Mouse (Mus musculus): ENCODE results near the gene 2010111I01Rik.

Gene 2010111I01Rik

DNA sequence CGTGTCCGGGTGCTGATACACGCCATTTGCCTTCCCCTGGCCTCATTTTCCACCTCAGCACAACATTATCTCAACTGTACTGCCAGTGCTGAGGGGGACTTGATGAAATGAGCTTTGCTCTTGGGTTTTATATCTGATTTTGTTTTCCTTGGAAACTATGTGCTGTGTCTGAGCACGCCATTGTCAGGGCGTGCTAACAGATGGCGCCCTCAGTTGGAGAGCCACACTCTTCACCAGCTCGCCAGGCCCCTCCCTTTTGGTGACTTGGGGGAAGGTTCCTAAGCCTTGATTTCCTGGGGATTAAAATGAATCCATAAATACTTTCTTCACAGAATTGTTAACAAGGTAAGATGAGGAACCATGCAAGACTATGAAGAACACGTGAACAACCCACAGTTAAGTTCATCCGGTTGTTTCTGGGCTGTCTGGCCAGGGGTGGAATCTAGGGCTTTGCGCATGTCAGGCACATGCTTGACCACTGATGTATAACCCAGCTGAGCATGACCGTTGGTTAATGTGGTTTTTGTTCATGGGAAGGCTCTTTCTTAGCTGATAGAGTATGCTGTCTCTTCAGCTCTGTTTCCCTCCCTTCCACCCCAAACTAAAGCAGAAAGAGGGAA lies 321.9 kb downstream of the 2010111I01Rik start:
- in situ Hi-C loops (cut with MboI), result no loop called here

DNA sequence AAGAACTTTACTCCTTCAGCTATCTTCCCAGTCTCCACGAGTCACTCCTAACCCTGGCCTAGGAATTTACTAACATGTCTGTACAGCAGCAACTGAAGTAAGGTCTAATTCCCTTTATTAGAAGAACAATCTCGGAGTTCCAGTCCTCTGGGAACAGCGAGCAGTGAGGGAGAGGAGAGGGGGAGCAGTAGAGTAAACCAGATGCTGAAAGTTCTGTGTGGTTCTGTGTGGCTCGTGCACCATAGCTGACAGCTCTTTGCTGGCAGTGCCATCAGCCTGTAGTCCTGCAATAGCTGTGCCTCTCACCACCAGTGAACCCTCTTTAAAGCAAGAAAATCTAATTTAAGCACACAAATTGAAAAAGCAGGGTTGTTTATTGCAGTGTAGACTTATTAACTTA lies 324.5 kb downstream of the 2010111I01Rik start:
- in situ Hi-C loops (cut with MboI), result no loop called here

DNA sequence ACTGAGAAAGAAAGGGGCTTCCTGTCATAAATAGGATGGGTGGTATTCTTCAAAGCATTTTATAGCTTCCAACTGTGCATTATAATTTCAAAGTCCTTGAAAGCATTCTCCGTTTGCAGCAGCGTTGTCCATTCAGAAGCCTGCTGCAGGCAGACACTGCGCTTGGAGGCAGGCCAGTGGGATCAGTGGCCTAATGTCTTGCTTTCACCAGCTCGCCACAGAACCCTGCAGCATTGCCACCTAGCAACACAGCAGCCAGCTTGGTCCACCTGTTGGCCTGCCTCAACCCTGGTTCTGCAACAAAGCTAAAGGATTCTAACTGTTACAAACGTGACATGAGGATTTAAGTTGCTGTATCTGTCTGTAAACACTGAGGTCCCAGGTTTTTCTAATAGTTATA lies 325.0 kb downstream of the 2010111I01Rik start:
- in situ Hi-C loops (cut with MboI), result no loop called here

DNA sequence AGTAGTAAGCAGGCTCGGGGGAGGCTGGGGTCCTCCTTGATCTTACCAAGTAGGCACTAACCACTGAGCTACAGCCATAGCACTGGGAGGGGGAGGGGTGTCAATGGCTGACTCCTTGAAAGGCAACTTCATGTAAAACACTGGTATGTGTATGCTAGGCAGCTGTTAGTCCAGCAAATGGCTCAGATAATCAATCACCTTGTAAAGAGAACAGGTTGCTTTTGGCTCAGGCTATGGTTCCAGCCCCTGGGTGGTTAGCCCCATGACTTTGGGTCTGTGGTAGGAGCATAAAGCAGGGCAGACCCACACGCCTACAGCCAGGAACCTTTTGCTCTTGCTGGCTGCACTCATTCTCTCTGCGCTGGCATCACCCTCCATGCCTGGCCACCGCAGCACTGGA lies 325.4 kb downstream of the 2010111I01Rik start:
- in situ Hi-C loops (cut with MboI), result no loop called here

DNA sequence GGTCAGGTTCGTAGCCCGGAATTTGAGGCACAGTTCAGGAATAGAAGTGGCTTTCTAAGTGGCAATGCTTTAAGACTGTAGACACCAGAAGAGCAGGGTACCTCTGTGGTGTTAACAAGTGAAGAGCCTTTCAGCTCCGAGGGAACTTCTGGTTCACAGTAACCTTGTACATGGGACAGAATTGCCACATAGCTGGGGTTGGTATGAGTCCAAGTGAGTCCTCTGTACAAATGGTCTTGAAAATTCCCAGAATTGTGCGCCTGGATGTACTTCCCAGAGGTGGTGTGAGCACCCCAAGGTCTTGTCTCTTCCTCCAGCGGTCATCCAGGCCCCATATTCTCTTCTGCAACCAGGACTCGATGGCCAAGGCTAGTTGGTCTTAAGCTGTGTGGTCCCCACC lies 326.3 kb downstream of the 2010111I01Rik start:
- in situ Hi-C loops (cut with MboI), result no loop called here

DNA sequence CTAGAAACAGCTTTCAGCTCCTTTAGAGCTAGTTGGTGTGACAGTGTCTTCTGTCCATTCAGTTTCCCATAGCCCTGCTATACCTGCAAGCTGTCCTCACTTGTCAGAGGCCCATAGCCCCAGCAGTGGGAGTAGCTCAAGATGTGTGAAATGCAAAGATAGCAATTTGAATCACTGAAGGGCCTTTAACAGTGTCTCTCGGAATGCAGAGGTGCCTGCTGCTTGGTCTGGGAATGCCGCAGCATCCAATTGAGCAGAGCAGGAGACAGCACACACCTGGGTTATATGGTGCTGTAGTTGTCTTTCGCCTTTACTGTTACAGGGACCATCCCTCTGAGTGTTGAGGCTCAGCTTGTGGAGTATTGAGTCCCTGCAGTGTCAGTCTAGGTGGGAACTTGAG lies 329.0 kb downstream of the 2010111I01Rik start:
- in situ Hi-C loops (cut with MboI), result no loop called here

DNA sequence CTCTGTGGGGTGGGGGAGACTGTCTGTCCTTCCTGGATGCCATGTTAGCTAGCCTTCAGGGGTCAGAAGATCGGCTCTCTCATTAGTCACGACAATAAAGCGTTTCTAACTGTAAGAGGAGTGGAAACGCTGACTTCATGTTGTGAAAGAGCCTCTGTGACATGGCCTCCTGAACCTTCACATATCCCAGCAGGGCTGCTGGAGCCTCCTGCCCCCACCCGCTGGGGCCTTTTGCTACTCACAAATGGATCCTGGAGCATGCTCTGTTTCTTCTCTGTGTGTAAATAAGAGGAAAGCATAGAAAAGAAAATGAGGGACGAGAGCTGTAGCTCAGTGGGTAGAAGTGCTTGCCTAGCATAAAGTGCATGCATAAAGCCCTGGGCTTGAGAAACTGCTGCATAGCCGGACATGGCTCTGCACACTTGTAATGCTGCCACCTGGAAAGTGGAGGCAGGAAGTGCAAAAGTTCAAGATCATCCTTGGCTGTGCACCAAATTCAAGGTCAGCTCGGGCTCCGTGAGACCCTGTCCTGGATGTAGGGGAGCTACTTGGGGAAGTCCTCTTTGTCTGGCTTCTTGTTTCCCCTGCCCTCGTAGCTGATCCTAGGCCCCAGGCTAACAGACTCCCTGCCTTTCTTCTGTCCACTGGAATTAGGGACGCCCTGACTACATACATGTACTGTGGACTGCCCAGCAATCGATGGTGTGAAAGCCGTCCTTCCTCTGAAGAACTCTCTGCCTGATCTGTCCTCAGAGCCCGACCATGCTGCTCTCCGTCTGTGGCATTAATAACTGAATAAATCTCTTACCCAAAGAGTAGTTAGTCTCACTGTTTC lies 329.9 kb downstream of the 2010111I01Rik start:
- in situ Hi-C loops (cut with MboI), result no loop called here

DNA sequence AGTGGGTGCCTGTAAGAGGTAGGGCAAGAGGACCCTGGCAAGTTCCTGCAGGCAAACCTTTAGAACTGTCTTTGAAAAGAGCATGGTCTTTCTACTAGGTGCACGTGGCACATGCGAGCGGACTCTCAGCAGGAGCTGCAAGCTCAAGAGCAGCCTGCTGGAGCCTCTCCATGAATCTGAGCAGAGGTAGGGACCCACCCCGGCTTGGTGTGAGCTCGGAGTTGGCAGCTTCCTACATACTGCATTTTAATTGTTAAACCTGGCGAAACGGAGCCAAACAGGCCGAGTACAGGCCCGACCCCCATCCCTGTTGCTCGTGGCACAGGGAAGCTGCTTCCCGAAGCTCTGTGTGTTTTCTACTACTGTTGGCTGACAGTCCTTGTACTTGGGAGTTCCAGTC lies 331.6 kb downstream of the 2010111I01Rik start:
- in situ Hi-C loops (cut with MboI), result no loop called here

DNA sequence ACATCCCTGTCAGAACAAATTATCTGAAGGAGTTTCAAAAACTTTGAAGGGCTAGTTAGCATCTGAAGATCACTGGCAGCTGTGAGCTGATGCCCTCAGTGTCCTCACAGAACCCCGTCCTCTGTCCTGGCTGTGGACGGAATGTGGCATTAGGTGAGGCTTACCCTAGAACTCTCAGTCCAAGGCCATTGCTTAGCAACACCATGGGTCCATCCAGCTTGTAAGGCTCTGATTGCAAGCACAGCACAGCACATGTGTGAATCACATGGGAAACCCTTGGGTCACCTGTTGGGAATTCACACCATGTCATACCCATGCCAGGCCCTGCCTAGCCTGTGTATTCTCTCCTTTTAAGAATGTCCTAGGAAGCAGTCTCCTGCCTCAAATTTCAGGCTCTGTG lies 332.3 kb downstream of the 2010111I01Rik start:
- in situ Hi-C loops (cut with MboI), result no loop called here

DNA sequence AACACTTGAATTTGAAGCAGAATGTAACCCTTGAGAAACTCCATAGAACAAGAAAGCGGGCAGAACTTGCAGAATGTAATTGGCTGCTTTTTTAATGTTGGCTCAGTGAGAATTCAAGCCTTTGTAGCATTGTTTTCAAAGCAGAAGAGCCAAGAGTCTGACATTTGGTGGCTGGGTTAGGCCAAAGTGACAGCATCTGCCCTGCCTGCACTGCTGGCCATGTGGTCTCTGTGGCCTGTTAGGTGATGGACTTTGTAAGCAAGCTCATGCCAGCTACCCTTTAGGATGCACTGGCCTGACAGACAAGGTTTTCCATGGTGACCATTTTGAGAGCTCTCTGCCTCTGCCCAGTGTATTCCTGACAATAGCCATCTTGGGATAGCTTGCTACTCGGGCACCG lies 333.2 kb downstream of the 2010111I01Rik start:
- in situ Hi-C loops (cut with MboI), result no loop called here

DNA sequence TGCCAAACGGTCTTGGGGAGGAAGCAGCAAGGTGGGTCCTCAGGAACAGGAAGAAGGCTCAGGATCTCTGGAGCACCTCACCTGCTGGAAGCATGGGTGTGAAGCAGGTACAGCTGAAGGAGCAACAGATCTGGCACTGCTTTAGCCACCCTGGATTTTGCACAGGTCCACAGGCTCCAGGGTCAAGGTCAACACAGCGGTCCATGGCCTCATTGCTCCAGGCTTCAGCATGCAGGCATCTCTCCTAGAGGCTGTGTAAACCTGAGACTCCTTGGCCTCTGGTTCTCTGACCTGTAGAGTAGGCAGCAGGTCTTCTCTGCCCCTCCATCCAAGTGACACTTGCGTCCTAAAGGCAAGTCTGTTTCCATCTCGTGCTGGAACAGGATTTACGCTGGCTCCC lies 334.2 kb downstream of the 2010111I01Rik start:
- in situ Hi-C loops (cut with MboI), result no loop called here

DNA sequence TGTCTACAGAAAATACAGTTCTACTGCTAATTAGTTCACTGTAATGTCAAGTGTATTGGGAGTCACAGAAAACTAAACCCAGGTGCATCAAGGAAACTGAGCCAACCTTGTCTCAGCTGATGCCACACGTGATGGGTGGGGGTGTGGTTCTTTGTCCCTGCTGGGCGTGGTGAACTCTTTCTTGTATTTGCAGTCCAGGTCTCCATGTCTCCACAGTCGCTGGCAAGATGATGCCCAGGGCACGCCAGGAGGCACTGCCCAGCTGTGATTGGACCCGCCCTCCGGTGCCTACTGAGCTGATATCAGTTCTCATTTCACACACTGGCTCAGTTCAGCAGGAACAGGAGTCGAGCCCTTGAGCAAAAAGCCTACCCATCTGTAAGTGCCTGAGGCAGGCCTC lies 336.2 kb downstream of the 2010111I01Rik start:
- in situ Hi-C loops (cut with MboI), result no loop called here

DNA sequence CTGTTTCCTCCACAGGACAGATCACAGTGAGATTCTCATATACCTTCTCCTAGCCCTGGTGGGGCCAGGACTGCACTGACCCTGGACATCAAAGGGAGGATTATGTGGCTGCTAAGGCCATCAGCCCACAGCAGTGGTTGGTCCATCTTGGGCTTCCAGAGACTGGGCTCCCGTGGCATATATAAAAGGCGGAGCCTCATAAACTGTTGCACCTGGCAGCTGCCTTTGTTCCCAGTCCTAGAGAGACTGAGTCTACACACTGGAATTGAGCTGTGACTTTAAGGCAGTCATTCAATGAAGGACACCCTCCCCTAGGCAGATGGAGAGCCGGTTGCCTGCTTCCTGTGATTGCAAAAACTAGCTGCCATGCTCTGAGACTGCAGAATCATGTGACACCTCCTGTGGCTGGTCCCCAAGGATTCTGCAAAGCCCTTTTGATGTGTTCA lies 337.1 kb downstream of the 2010111I01Rik start:
- in situ Hi-C loops (cut with MboI), result no loop called here

DNA sequence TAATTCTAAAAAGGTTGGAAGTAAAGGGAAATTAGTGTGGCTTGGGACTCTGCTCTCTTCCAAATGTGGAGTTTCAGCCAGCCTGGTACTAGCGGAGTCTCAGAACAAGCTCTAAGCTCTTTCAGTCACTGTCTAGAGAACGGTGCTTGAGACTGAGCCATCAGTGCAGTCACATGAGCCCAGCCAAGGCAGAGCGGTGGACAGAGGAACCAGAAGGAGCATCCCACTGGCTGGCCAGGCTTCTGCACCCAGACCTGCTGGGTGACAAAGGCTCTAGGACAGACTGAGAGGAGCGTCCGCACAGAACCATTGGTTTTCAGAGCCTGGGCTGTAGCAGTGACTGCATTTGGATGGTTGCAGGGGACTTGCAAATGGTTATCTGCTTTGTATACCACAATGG lies 337.7 kb downstream of the 2010111I01Rik start:
- in situ Hi-C loops (cut with MboI), result no loop called here

DNA sequence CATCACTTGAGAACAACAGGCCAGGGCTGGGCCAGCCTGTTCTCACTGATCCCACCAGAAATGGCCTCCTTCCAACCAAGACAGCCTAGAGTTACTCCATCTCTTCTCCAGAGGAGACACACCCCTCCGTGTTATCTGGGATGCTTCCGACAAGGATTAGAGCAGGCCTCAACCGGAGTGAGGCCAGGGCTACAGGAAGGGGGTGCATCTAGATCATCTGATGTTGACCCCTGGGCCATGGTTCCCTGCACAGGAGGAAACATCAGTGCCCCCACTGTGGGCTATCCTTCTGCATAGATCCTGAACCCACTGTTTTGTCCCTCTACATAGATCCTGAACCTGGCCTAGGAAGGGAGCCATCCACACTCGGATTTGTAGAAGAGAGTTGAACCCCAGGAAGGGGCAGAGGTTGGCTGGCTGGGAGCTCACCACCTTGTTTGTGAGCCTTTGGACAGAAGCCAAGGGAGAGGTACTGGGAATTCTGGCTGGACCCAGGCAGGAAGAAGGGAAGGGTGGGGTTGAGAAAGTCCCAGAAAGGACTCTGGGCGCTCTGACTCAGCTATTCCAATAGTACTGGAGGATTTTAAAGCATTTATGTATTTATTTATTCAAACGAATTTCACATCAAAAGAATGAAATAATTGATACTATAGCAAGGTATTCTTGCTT lies 339.6 kb downstream of the 2010111I01Rik start:
- in situ Hi-C loops (cut with MboI), result no loop called here

DNA sequence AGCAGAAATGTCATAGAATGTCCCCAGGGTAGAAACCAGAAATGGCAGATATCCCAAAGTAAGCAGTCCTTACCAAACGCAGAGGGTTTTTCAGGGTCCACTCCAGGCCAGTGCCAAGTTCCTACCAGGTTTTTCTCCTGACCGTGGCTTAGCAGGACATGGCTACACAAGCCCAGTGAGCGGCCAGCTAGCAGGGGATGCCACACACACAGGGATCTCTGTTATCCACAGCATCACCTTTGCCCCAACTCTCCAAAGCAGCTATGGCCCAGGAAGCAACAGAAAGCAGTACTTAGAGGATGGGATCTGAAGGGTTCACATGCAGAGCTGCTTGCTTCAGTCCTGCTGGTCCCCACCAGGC lies 340.1 kb downstream of the 2010111I01Rik start:
- in situ Hi-C loops (cut with MboI), result no loop called here

DNA sequence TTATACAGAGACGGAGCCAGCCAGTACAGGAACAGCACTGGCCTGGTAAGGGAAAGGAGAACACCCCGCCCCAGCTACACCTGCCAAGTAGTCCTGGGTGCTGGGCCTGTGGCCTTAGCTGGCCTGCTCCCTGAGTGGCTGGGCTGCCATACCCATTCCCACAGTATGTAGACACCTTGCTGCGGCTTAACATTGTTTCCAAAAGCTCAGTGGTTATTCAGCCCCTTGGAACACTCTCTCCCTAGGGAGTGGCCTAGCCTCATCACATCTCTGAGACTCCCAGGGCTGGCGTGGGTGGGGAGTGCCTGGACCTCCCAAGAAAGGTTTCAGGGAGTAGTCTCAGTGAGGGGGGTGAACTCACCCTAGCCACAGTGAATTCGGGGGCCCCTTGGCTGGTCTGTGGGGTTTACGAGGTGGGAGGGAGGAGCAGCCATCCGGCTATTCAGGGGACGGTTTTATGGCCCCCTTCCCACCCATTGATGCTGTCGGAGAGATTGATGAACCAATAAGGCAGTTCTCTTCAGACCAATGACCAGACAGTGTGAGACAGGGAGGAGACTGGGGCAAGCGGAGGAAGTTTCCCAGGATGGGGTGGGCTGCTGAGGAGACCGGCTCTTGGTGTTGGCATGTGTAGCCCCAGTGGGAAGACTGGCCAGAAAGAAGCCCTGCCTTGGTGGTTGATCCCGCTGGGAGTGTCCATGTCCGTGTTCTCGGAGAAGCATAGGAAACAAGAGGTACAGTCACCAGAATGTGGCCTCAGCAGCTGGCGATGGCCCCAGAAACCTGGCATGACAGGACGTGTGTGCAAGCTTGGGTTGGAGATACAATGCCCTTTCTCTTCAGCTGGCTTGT lies 340.7 kb downstream of the 2010111I01Rik start:
- in situ Hi-C loops (cut with MboI), result no loop called here

DNA sequence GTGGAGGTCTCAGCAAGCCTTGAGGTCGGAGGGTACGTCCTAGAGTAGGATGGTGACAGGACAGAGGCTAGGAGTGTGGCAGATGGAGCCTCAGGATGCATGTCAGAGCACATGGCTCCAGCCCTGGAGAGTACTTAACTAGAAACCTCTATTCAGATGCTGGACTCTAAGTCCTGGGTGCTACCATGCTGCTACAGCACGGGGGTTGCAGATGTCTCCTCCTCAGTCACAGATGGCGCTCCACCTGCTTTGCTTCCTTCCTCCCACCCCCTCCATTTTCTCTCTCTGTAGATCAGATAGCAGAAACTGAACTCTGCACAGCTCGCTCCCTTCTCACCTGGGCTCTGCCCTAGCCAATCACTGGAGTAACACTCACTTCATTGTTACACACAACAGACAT lies 342.1 kb downstream of the 2010111I01Rik start:
- in situ Hi-C loops (cut with MboI), result no loop called here

DNA sequence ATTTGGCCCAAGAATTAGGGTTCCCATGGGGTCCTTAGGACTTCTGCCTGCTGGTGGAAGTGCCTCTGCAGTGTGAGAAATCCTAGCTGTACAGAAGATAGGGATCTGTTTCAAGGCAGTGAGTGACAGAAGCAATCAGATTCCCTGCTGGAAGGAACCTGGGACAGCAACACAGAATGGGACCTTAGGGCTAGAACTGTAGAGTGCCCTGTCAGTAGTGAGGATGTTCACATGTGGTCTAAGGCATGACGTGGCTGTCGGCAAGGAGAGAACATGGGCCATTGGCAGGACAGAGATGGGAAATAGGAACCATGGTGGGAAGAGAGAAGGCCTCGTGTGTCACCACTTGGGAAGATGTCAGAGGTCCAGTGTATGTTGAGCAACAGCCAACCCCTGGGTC lies 344.9 kb downstream of the 2010111I01Rik start:
- in situ Hi-C loops (cut with MboI), result no loop called here

DNA sequence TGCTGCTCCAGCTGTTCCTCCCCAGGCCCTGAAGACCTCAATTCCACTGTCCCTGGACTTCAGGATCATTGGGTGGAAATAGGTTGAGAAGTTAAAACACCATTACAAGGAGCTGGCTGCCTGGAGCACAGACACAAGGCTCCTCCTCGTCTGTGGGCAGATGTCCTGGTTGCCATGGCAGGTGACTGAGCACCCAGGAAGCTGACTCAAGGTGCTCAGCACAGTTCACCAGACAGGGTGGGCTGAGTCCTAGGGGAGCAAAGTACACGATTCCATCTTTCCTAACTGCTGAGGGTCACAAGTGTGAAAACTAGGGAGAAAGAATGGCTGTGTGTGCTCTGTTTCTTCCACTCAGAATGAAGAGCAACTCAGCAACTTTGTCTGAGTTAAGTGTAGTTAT lies 346.5 kb downstream of the 2010111I01Rik start:
- in situ Hi-C loops (cut with MboI), result no loop called here

DNA sequence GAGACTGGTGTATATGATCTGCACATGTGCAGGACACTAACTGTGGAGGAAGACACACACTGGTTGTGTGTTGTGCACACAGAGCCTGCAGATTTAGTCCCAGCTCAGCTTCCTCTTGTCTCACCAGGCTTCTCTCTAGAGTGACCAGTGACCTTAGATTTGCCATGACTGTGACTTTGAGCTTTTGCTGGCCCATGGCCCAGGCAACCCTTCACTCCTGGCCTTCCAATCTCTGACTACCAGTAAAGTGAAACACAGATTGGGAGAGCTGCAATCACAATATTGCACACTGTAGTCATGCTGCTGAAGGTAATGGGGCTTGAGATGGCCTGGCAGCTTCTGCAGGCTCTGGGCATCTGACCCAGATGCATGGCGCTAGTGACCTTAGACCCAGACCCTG lies 348.6 kb downstream of the 2010111I01Rik start:
- in situ Hi-C loops (cut with MboI), result no loop called here
